Mouse (Mus musculus) brain, embryonic 14.5 days (tissue): ENCODE measurements at regions not wholly inside any gene's neighbourhood (a gene's known extent, or its start where the extent isn't known, plus 50 kb on each side); places are given as distances from the start of the nearest gene placed in this dataset.

ENCODE experiments used
- CTCF ChIP-seq: fragments of 200-500 bp; IDR thresholded peaks from 2 replicates; pipeline ENCODE4 v1.5.1; 2012; ENCODE audit warnings: inconsistent platforms, mild to moderate bottlenecking, moderate library complexity, borderline replicate concordance; ENCODE audit not compliant: insufficient read depth, insufficient read length; ENCODE audit errors: extremely low read depth
- POLR2A ChIP-seq: fragments of 200-500 bp; IDR thresholded peaks from 2 replicates; pipeline ENCODE4 v1.6.1; 2012; ENCODE audit warnings: mild to moderate bottlenecking, inconsistent platforms, borderline replicate concordance; ENCODE audit not compliant: poor library complexity, insufficient read depth, insufficient read length, severe bottlenecking; ENCODE audit errors: extremely low read depth

- TF ChIP-seq POLR2A (no peak), CTCF (no peak)
Observed at GRCm38 (mm10) chr14:104734213-104734612, 211.8 kb upstream of the Rnf219 start.
